Mouse (Mus musculus) megakaryocyte, embryonic 14.5 days (primary cell): ENCODE measurements at regions not wholly inside any gene's neighbourhood (a gene's known extent, or its start where the extent isn't known, plus 50 kb on each side); places are given as distances from the start of the nearest gene placed in this dataset.

Experiments
- H3K27me3 ChIP-seq: replicated peaks from 2 replicates; pipeline ENCODE3; 2012; ENCODE audit warnings: inconsistent platforms
- H3K36me3 ChIP-seq: replicated peaks from 2 replicates; pipeline ENCODE3; 2012; ENCODE audit warnings: low read length, inconsistent platforms, mixed read lengths
- H3K4me1 ChIP-seq: 2 replicates; pipeline ENCODE4 v1.6.1; 2012; ENCODE audit warnings: inconsistent platforms
- H3K4me3 ChIP-seq: replicated peaks from 2 replicates; pipeline ENCODE3; 2012; ENCODE audit warnings: moderate library complexity, mild to moderate bottlenecking, inconsistent platforms
- H3K9me3 ChIP-seq: 2 replicates; pipeline ENCODE4 v1.6.1; 2012; ENCODE audit warnings: inconsistent platforms
- FLI1 ChIP-seq: IDR thresholded peaks from 2 replicates; pipeline ENCODE4 v1.6.1; 2012; ENCODE audit warnings: low read length, inconsistent platforms, mixed read lengths
- GATA1 ChIP-seq: IDR thresholded peaks from 3 replicates; pipeline ENCODE4 v1.6.1; 2012; ENCODE audit warnings: mixed read lengths, low read length, inconsistent platforms, borderline replicate concordance

GRCm38 (mm10) chr13:85359621-85360020 lies 70.7 kb upstream of the Rasa1 start:
- Histone ChIP-seq H3K9me3 (no peaks in the 10 kb centered on the region), H3K27me3 (no peaks in the 10 kb centered on the region), H3K4me3 (no peak overlapping the region), H3K4me1 (peaks cover 14% of the 10 kb centered on the region; the same call in 1 of the 2 replicates), H3K36me3 (no peaks in the 10 kb centered on the region)
- TF ChIP-seq GATA1 = no peak
- no peak for TF ChIP-seq FLI1

GRCm38 (mm10) chr13:85359143-85359542 lies 70.2 kb upstream of the Rasa1 start:
- TF ChIP-seq GATA1 (no peak), FLI1 (no peak)
- Histone ChIP-seq H3K36me3 (no peaks in the 10 kb centered on the region), H3K4me3 (no peak overlapping the region), H3K27me3 (no peaks in the 10 kb centered on the region), H3K4me1 (peaks cover 14% of the 10 kb centered on the region; the same call in 1 of the 2 replicates), H3K9me3 (no peaks in the 10 kb centered on the region)

GRCm38 (mm10) chr13:85352061-85352460 lies 63.1 kb upstream of the Rasa1 start:
- H3K4me3 ChIP-seq = no peak overlapping the region
- H3K27me3 ChIP-seq = no peaks in the 10 kb centered on the region
- 0 out of 2 replicates have a peak, but pooled peaks cover 3% of the 10 kb centered on the region for H3K9me3 ChIP-seq
- TF ChIP-seq GATA1 (no peak), FLI1 (no peak)
- H3K4me1 ChIP-seq = no peaks in the 10 kb centered on the region; the same call in 1 of the 2 replicates
- H3K36me3 ChIP-seq = no peaks in the 10 kb centered on the region
